Mouse (Mus musculus) megakaryocyte, embryonic 14.5 days (primary cell): Measurements from ENCODE around the gene Olfr986.

Experiments
- FLI1 ChIP-seq: IDR thresholded peaks from 2 replicates; pipeline ENCODE4 v1.6.1; 2012; ENCODE audit warnings: low read length, inconsistent platforms, mixed read lengths
- GATA1 ChIP-seq: IDR thresholded peaks from 3 replicates; pipeline ENCODE4 v1.6.1; 2012; ENCODE audit warnings: mixed read lengths, low read length, inconsistent platforms, borderline replicate concordance

GRCm38 (mm10) chr9:40216651-40217050, 35.9 kb downstream of the Olfr986 start:
- TF ChIP-seq GATA1 (no peak), FLI1 (no peak)
